Mouse (Mus musculus): ENCODE measurements around the gene Pigp.

Gene Pigp

GRCm38 (mm10) chr16:94317752-94318151 lies 53.9 kb downstream of the Pigp start:
- DNase-seq (ENCODE audit: low spot score), result no peak

GRCm38 (mm10) chr16:94315215-94315614 lies 56.4 kb downstream of the Pigp start:
- DNase-seq (ENCODE audit: low spot score), result no peak

GRCm38 (mm10) chr16:94314626-94315025 lies 57.0 kb downstream of the Pigp start:
- DNase-seq (ENCODE audit: low spot score), result no peak

GRCm38 (mm10) chr16:94313229-94314030 lies 58.2 kb downstream of the Pigp start, which contains the start of gene Hlcs:
Hlcs (minus strand) TSS chr16:94313571.
- DNase-seq (ENCODE audit: low spot score), result peak; percentile 99

- DNase-seq (ENCODE audit: low spot score), result peak; percentile 83
These were observed 58.9 kb downstream of the Pigp start for GRCm38 (mm10) chr16:94312663-94313228.

GRCm38 (mm10) chr16:94311931-94312330 lies 59.7 kb downstream of the Pigp start:
- no peak for DNase-seq (ENCODE audit: low spot score)

- DNase-seq (ENCODE audit: low spot score), result no peak
These were observed 60.2 kb downstream of the Pigp start for GRCm38 (mm10) chr16:94311416-94311815.

GRCm38 (mm10) chr16:94309025-94309424 lies 62.6 kb downstream of the Pigp start:
- DNase-seq (ENCODE audit: low spot score), result no peak

All from testis, postnatal 10 days (tissue).